Comparison of ENCODE assay signal across 23 mouse cellular contexts in the genomic region with DNA sequence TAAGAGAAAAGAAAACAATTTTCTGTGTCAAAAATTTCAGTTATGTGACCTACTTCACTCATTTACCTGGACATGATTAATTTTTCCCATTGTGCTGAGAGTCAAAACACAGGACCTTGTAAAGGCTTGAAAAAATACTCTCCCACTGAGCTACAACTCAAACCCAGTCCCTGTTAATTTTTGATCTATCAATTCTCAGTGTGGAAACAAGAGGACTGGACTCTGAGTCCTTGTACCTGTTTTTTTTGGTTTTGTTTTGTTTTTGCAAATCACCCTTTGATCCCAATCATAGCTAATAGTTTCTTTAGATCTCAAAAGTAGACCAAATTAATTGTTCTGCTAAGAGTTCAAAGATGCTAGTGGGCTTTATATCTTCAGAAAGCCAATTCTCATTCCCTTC. TPM values are rescaled to one million over a fixed set of nuclear protein-coding genes. Genes with fewer than 3 reads are reported as not detected.
DNase-seq lines count a peak whose midpoint lies in the region; ATAC-seq and TF ChIP-seq lines count a peak whose summit lies in the region.
"Had no signal": no experiment of that assay in that cellular context is flagged by ENCODE, and none has a peak within 500 bp of the region (broad histone marks: within the 10 kb centered on the region; RNA-seq: fewer than 3 reads in every experiment).

No protein-coding gene starts in this region.

- no peaks in the 10 kb centered on the region for H3K9me3 ChIP-seq in heart, embryonic 15.5 days (replicated peaks)
- H3K9me3 ChIP-seq in heart, embryonic 12.5 days (replicated peaks), result no peaks in the 10 kb centered on the region
- H3K9me3 ChIP-seq in intestine, embryonic 15.5 days, result no peaks in the 10 kb centered on the region
- H3K9me3 ChIP-seq: forebrain, embryonic 10.5 days; forebrain, embryonic 13.5 days had no signal

- peak; percentile 78 for DNase-seq in kidney, adult 9 months
- no peak for DNase-seq in kidney, postnatal 25 days
- DNase-seq: adrenal gland, adult 2 months; adrenal gland, postnatal 14 days; B cell, adult 2 months; cerebellum, adult 18-20 months; cerebellum, adult 9-10 months; cerebellum, postnatal 14 days; gastrocnemius, postnatal 25 days; heart, adult 18-20 months; heart, postnatal 14 days; heart, postnatal 4 days had no signal

- no peak overlapping the region for H3K4me2 ChIP-seq in heart, embryonic 15.5 days
- no peak overlapping the region for H3K4me2 ChIP-seq in heart, embryonic 12.5 days
- no peak overlapping the region for H3K4me2 ChIP-seq in intestine, embryonic 15.5 days (replicated peaks)
- H3K4me2 ChIP-seq: forebrain, embryonic 13.5 days; hindbrain, embryonic 14.5 days had no signal

- H3K9ac ChIP-seq in heart, embryonic 15.5 days, result no peak overlapping the region
- no peak overlapping the region for H3K9ac ChIP-seq in heart, embryonic 12.5 days
- H3K9ac ChIP-seq in intestine, embryonic 15.5 days, result no peak overlapping the region
- H3K9ac ChIP-seq: forebrain, embryonic 13.5 days; hindbrain, embryonic 14.5 days had no signal

- ATAC-seq in heart, embryonic 15.5 days (replicated peaks; ENCODE audit: insufficient number of reproducible peaks, insufficient read depth, low FRiP score, low read depth), result no peak
- ATAC-seq in heart, embryonic 12.5 days (ENCODE audit: insufficient number of reproducible peaks, low FRiP score), result no peak
- no peak for ATAC-seq in intestine, embryonic 15.5 days
- ATAC-seq: forebrain, embryonic 13.5 days; forebrain, embryonic 16.5 days; hindbrain, postnatal 0 days; inflammation-experienced regulatory T-cells, adult 6 months; intestine, postnatal 0 days had no signal

- H3K27me3 ChIP-seq in heart, embryonic 15.5 days, result no peaks in the 10 kb centered on the region
- H3K27me3 ChIP-seq in heart, embryonic 12.5 days (replicated peaks), result no peaks in the 10 kb centered on the region
- H3K27me3 ChIP-seq in intestine, embryonic 15.5 days (replicated peaks), result no peaks in the 10 kb centered on the region
- H3K27me3 ChIP-seq: forebrain, embryonic 13.5 days had no signal

- no peak overlapping the region for H3K4me3 ChIP-seq in heart, embryonic 15.5 days
- H3K4me3 ChIP-seq in heart, embryonic 12.5 days, result no peak overlapping the region
- no peak overlapping the region for H3K4me3 ChIP-seq in bone marrow macrophage, adult 2 months (ENCODE audit: insufficient read depth, low read length)
- H3K4me3 ChIP-seq in intestine, embryonic 15.5 days (replicated peaks), result no peak overlapping the region
- H3K4me3 ChIP-seq: forebrain, embryonic 10.5 days; forebrain, embryonic 13.5 days had no signal

- H3K4me1 ChIP-seq in heart, embryonic 15.5 days (replicated peaks), result peaks cover 8% of the 10 kb centered on the region
- peaks cover 17% of the 10 kb centered on the region for H3K4me1 ChIP-seq in heart, embryonic 12.5 days (replicated peaks)
- H3K4me1 ChIP-seq in bone marrow macrophage, adult 2 months (ENCODE audit: control insufficient read depth, insufficient read depth, low read length), result peaks cover 8% of the 10 kb centered on the region
- no peaks in the 10 kb centered on the region for H3K4me1 ChIP-seq in intestine, embryonic 15.5 days (replicated peaks)
- H3K4me1 ChIP-seq: forebrain, embryonic 10.5 days; forebrain, embryonic 13.5 days had no signal

- H3K27ac ChIP-seq in heart, embryonic 15.5 days, result peak overlapping the region; percentile 93; the same call in 1 of the 2 replicates
- H3K27ac ChIP-seq in heart, embryonic 12.5 days (ENCODE audit: poor library complexity, severe bottlenecking), result no peak overlapping the region
- peak overlapping the region; percentile 10; the same call in 1 of the 2 replicates for H3K27ac ChIP-seq in bone marrow macrophage, adult 2 months (ENCODE audit: insufficient read depth, low read depth, low read length)
- no peak overlapping the region for H3K27ac ChIP-seq in intestine, embryonic 15.5 days
- H3K27ac ChIP-seq: forebrain, embryonic 10.5 days; forebrain, embryonic 13.5 days; hindbrain, embryonic 14.5 days; hindbrain, postnatal 0 days had no signal

- no peak for TF ChIP-seq POLR2A in bone marrow macrophage, adult 2 months (IDR thresholded peaks at IDR 0.05; ENCODE audit: borderline replicate concordance, low read depth, low read length)

- H3K36me3 ChIP-seq in heart, embryonic 15.5 days, result no peaks in the 10 kb centered on the region
- H3K36me3 ChIP-seq in heart, embryonic 12.5 days, result no peaks in the 10 kb centered on the region
- H3K36me3 ChIP-seq in intestine, embryonic 15.5 days, result no peaks in the 10 kb centered on the region
- H3K36me3 ChIP-seq: forebrain, embryonic 10.5 days had no signal

- TF ChIP-seq CTCF in bone marrow macrophage, adult 2 months (IDR thresholded peaks at IDR 0.05; ENCODE audit: low read depth, low read length), result no peak

RNA-seq across cellular contexts. Expression of a gene that starts 21.7 kb away (rescaled TPM):
- polyA plus RNA-seq in heart, embryonic 15.5 days (2015; fragmentation: Nextera tagmentation; extraction: Ambion mirVana), result 1.1 and 2.4 TPM in 2 replicates
- 2.0 and 3.0 TPM in 2 replicates for polyA plus RNA-seq in heart, embryonic 12.5 days (2016; fragmentation: Nextera tagmentation; extraction: Ambion mirVana)
- not detected in 2 replicates for polyA plus RNA-seq in bone marrow macrophage, adult 2 months (2012; ENCODE audit: insufficient read depth, insufficient read length, missing spikeins)
- 4.6 TPM in 2 replicates for polyA plus RNA-seq in intestine, embryonic 15.5 days (2015; fragmentation: Nextera tagmentation; extraction: Ambion mirVana)

RNA-seq across cellular contexts. Expression of a gene that starts 21.9 kb away (rescaled TPM):
- polyA plus RNA-seq in heart, embryonic 15.5 days (2015; fragmentation: Nextera tagmentation; extraction: Ambion mirVana), result 20.0 and 22.5 TPM in 2 replicates
- 13.0 and 14.4 TPM in 2 replicates for polyA plus RNA-seq in heart, embryonic 12.5 days (2016; fragmentation: Nextera tagmentation; extraction: Ambion mirVana)
- polyA plus RNA-seq in bone marrow macrophage, adult 2 months (2012; ENCODE audit: insufficient read depth, insufficient read length, missing spikeins), result 8.9 and 9.7 TPM in 2 replicates
- 20.2 and 20.7 TPM in 2 replicates for polyA plus RNA-seq in intestine, embryonic 15.5 days (2015; fragmentation: Nextera tagmentation; extraction: Ambion mirVana)

RNA-seq across cellular contexts. Expression of a gene that starts 52.9 kb away (rescaled TPM):
- 20.0 and 26.9 TPM in 2 replicates for polyA plus RNA-seq in heart, embryonic 15.5 days (2015; fragmentation: Nextera tagmentation; extraction: Ambion mirVana)
- polyA plus RNA-seq in heart, embryonic 12.5 days (2016; fragmentation: Nextera tagmentation; extraction: Ambion mirVana), result 20.2 and 21.3 TPM in 2 replicates
- polyA plus RNA-seq in bone marrow macrophage, adult 2 months (2012; ENCODE audit: insufficient read depth, insufficient read length, missing spikeins), result 10.5 and 12.9 TPM in 2 replicates
- 89.4 and 100 TPM in 2 replicates for polyA plus RNA-seq in intestine, embryonic 15.5 days (2015; fragmentation: Nextera tagmentation; extraction: Ambion mirVana)

Comparison
In these comparisons a context has a peak if more than half of its experiments do, and no peak if none do; other contexts are left out.
1. H3K27ac ChIP-seq: peak in heart, embryonic 15.5 days (single experiment) and bone marrow macrophage, adult 2 months (single experiment); none in heart, embryonic 12.5 days (single experiment) and intestine, embryonic 15.5 days (single experiment).